Mouse (Mus musculus) retina, embryonic 14.5 days (tissue): ENCODE results near the gene Polg.

Experiments
- DNase-seq: peaks from one replicate; pipeline ENCODE4 v3.0.0-alpha.2; 2015; ENCODE audit warnings: low spot score

Polg gene

DNA sequence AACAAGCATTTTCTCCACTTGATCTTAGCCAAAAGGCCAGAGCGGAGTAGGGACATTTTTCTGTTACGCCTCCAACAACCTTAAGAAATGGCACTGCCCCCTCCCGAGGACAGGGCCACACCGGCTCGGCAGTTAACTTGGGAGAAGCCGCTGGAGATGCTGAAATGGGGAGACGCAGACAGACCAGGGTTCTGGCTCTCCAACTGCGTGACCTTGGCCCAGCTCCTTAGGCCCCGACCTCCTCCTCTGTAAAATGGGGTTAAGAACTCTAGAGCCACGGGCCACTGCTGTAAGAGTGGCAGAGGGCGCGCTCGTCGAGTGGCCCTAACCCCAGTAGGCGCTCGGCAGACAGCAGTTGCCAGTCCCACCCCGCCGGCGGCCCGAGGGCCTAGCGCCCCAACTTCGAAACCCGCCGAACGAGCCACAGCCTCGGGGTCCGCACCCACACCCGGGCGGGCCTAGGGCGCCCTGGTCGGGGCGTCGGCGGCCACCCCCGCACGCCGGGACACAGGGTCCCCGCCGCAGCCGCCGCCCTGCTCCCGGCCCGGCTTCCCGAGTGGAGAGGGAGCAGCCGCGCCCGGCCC lies 609 bp downstream of the Polg start:
- DNase-seq, result peak; percentile 61

- DNase-seq, result peak; percentile 45
These were observed 1.3 kb downstream of the Polg start for GRCm38 (mm10) chr7:79464776-79465420.

GRCm38 (mm10) chr7:79463376-79464077 lies 2.6 kb downstream of the Polg start:
- no peak for DNase-seq

GRCm38 (mm10) chr7:79461721-79462120 lies 4.4 kb downstream of the Polg start:
- DNase-seq, result no peak

GRCm38 (mm10) chr7:79447486-79447885 lies 18.7 kb downstream of the Polg start:
- DNase-seq, result no peak

DNA sequence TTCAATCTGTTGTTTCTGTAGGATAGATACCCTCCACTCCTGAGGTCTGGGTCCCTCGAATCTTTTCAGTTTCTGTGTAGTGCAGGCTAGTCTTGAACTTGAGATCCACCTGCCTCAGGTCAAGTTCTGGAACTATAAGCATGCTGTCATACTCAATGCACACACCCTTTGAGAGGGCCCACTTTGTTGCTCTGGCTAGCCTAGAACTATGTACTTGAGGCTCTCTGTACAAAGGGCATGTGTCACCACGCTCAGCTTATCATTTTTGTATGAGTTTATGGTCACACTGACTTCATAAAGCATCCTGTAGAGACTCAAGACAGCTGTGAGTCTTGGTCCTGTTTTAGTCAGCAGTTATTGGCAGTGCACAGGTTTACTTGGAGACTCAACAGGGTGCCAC lies 19.1 kb downstream of the Polg start:
- no peak for DNase-seq

GRCm38 (mm10) chr7:79440035-79440434 lies 26.1 kb downstream of the Polg start:
- DNase-seq, result no peak

- DNase-seq, result peak; percentile 5
These were observed 37.9 kb downstream of the Polg start for GRCm38 (mm10) chr7:79428243-79428642.

GRCm38 (mm10) chr7:79425804-79426203 lies 40.4 kb downstream of the Polg start:
- DNase-seq, result no peak

GRCm38 (mm10) chr7:79422876-79423275 lies 43.3 kb downstream of the Polg start:
- DNase-seq, result no peak

- no peak for DNase-seq
These were observed 46.2 kb downstream of the Polg start for GRCm38 (mm10) chr7:79419950-79420349.

DNA sequence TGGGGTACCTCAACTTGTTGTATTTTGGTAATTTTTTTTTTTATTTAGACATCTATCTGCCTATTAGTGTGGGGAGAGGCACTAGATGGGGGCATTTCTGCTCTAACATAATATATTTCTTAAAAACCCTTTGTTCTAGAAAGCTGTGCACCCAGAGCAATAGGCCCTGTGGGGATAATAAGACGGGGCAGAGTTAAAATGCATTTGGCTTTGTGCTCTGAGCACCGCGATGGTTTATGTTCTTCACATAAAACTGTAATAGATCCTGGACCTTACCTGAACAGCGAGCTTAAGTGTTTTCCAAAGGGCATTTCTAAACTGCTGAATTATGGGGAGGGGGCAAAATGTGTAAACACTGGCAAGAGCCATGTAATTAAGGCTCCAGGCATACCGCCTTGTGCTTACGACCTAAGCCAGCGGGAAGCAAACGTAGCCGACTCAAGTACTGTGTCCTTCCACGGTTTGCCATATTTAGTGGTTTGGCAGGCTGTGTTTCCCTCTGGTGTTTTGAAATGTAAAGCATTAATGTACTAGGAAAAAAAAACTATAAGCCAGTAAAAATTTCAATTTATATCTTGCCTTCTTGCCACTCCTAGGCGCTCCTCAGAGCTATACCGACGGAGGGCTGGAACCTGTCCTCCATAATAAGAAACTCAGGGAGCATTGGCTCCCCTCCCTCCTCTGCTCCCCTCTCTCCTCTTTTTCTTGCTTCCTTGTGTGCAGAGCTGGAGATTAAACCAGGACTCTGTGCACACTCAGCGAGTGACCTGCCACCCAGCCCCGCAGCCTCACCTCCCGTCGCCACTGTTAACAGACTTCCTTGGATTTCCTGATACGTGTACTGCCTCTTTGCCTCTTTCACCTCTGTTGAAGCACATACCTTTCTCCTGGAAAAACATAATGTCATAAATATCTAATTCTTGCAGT lies 51.5 kb downstream of the Polg start:
- no peak for DNase-seq

DNA sequence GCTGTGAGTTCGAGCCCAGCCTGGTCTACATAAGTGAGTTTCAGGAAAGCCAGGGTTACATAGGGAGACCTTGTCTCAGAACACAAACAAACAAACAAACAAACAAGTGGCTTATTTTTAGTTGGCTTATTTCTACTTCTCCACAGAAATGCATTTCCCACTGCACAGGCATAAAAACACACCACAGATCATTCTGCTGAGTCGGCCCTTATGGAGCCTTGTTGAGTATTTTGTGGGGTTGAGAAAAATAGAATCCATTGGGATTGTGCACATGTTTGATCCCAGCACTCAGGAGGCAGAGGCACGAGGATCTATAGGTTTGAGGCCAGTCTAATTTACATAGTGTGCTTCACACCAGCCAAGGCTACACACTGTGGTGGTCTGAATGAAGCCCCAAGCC lies 65.9 kb downstream of the Polg start:
- no peak for DNase-seq

DNA sequence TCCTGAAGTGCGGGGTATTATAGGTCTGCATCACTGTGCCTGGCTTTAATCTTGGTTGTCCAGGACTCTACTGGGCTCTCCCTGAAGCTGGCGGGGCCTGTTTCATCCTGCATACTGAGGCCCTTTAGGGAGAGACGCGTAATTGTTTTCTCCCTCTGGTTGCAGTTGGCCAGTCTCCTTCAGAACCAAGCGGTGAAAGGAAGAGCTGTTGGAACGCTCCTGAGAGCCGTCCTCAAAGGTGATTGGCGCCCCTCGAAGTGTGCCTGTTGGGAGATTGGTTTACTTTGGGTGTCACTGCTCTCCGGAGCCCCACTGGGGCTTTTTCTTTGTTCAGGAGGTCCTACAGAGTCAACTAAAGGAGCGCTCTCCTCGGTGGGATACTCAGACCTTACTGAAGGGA lies 67.2 kb downstream of the Polg start:
- no peak for DNase-seq

DNA sequence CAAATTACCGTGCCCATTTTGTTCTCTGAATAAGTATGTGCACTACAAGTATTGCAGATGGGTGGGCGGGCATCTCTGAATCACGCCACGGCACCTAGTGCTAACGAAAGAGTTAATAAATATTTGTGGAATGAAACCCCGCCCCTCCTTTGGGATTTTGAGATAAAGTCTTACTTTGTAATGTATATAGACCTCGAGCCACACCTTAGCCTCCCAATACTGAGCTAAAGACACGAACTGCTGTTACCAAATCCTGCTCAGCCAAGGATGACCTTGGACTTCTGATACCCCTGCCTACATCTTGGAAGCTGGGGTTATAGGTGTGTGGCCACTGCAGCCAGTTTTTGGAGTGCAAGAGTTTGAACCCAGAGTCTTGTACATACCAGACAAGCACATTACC lies 67.7 kb downstream of the Polg start:
- DNase-seq, result no peak

DNA sequence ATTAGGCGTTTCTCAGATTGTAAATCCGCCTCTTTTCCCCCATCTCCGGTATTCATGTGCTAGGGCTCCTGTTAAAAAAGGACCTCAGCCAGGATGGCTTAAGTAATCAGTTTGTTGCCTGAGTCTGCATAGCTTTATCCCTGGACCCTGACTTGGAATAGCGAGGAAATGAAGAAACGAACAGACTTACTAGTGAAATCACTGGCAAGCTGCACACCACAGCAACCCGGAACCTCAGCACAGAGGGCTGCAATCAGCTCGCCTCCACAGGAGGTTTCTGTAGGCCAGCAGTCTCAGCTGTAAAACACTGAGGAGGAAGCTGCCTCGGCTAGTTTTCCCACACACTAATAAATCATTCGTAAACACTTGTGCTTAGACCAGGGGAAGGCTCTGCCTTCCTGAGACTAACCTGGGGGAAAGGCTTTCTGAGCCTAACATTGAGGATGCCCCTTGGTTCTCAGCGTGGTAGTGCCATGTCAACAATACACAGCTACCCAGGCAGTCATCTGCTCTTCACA lies 68.7 kb downstream of the Polg start:
- no peak for DNase-seq
